In the genomic region with DNA sequence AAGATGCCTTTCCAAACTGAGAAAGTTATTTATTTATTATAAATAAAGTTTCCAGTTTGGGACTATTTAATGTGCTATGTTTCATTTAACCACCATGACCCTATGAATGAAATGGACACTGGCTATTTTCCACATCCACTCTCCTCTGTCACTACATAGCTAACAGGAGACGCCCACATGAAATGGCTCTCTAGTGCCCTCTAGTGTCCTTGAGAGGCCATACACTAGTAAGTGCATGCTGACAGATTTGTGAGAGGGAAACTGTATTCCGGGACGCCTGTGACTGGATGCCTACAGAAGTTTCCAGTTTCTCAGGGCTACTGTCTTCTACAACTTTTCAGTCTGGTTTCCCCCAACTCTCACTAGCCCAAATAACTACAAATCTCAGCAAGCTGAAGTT, we compare ENCODE assay signal across 7 mouse cellular contexts. TPM values are rescaled to one million over a fixed set of nuclear protein-coding genes. Genes with fewer than 3 reads are reported as not detected.
DNase-seq lines count a peak whose midpoint lies in the region; TF ChIP-seq lines count a peak whose summit lies in the region.

No protein-coding gene starts in this region.

- H3K27ac ChIP-seq in MEL (ENCODE audit: control insufficient read depth, low read depth, low read length), result no peak overlapping the region

- intact Hi-C loops in heart, postnatal 36 days (cut with DNase I), result no loop called here

- H3K79me2 ChIP-seq in MEL (ENCODE audit: control insufficient read depth, insufficient read depth, low read length, poor library complexity), result no peaks in the 10 kb centered on the region

- no peak overlapping the region for H3K4me3 ChIP-seq in MEL (ENCODE audit: control insufficient read depth in 1 of 2, insufficient read depth in 1 of 2, low read depth in 2 of 2, low read length in 2 of 2)

- TF ChIP-seq POLR2A in MEL (IDR thresholded peaks at IDR 0.05; ENCODE audit: control insufficient read depth in 1 of 2, insufficient read depth in 1 of 2, low read depth in 1 of 2, low read length in 2 of 2, poor library complexity in 1 of 2), result no peak

- H3K27me3 ChIP-seq in MEL (ENCODE audit: control insufficient read depth in 1 of 2, insufficient read depth in 2 of 2, low read length in 2 of 2), result no peaks in the 10 kb centered on the region

- H3K4me1 ChIP-seq in MEL (ENCODE audit: control insufficient read depth in 1 of 2, insufficient read depth in 2 of 2, low read length in 2 of 2), result no peaks in the 10 kb centered on the region

- no peaks in the 10 kb centered on the region for H3K9me3 ChIP-seq in MEL (replicated peaks; ENCODE audit: insufficient read depth, low read length)

- no peak for TF ChIP-seq EP300 in MEL (IDR thresholded peaks at IDR 0.05; ENCODE audit: low read depth in 1 of 2, low read length in 2 of 2)

- H3K36me3 ChIP-seq in MEL (ENCODE audit: control insufficient read depth in 1 of 2, insufficient read depth in 2 of 2, low read length in 2 of 2), result no peaks in the 10 kb centered on the region

- peak; percentile 43 for TF ChIP-seq RAD21 in MEL (IDR thresholded peaks at IDR 0.05; ENCODE audit: low read depth, low read length)

- DNase-seq in layer of hippocampus, adult 9-11 months, result peak; percentile 14
- no peak for DNase-seq in layer of hippocampus, adult 8-10 months (ENCODE audit: low spot score in 2 of 2)
- peak; percentile 70 for DNase-seq in MEL (ENCODE audit: low read depth, low spot score)
- DNase-seq in brain, adult 2 months (ENCODE audit: low read depth, low spot score), result peak; percentile 68
- DNase-seq in heart, postnatal 36 days, result peak; percentile 9
- peak; percentile 51 for DNase-seq in lung, postnatal 10 days
- DNase-seq in thymus, postnatal 36 days, result peak; percentile 4 to 17

- H3K9ac ChIP-seq in MEL (ENCODE audit: control insufficient read depth, low read depth, low read length, poor library complexity, severe bottlenecking), result no peak overlapping the region

- peak; percentile 45 to 74 (median 66) for TF ChIP-seq CTCF in MEL (IDR thresholded peaks at IDR 0.05 in 2 of 3, conservative IDR thresholded peaks at IDR 0.05 in 1 of 3; ENCODE audit: control insufficient read depth in 1 of 3, insufficient read depth in 1 of 3, low read depth in 2 of 3, low read length in 3 of 3, poor library complexity in 1 of 3, severe bottlenecking in 1 of 3)

TF ChIP-seq in MEL, 35 proteins besides CTCF, POLR2A, EP300 and RAD21:
- TF ChIP-seq MYC (IDR thresholded peaks at IDR 0.05; ENCODE audit: low read depth, low read length), result 0 out of 2 replicates have a peak, but pooled peaks have one; percentile 26
- TF ChIP-seq ZKSCAN1 (IDR thresholded peaks at IDR 0.05; ENCODE audit: low read depth, low read length), result no peak
- 0 out of 2 replicates have a peak, but pooled peaks have one; percentile 25 for TF ChIP-seq SMC3 (IDR thresholded peaks at IDR 0.05; ENCODE audit: low read depth, low read length)

RNA-seq across cellular contexts. Expression of a gene that starts 1.6 kb away (rescaled TPM):
- under 1 TPM in 2 of 4 experiments, not detected in 2; 0.23 to 0.34 TPM for total RNA-seq in layer of hippocampus, adult 8-10 months (2022)
- total RNA-seq in MEL (2012; rRNA removed), result not detected in 2 replicates
- polyA plus RNA-seq in MEL (2012; ENCODE audit: insufficient read depth in 1 of 2, insufficient read length in 2 of 2, low read depth in 1 of 2, low replicate concordance in 2 of 2, missing spikeins in 1 of 2), result under 1 TPM in 1 of 2 experiments, not detected in 1; 0.08 TPM
- not detected for total RNA-seq in heart, postnatal 36 days (2021)

RNA-seq across cellular contexts. Expression of a gene that starts 23.9 kb away (rescaled TPM):
- total RNA-seq in layer of hippocampus, adult 8-10 months (2022), result 100 to 1,000 TPM; 161 to 234 (median 206) TPM
- 322 and 341 TPM in 2 replicates for total RNA-seq in MEL (2012; rRNA removed)
- polyA plus RNA-seq in MEL (2012; ENCODE audit: insufficient read depth in 1 of 2, insufficient read length in 2 of 2, low read depth in 1 of 2, low replicate concordance in 2 of 2, missing spikeins in 1 of 2), result 100 to 1,000 TPM in 1 of 2 experiments, not detected in 1; 245 TPM
- total RNA-seq in heart, postnatal 36 days (2021), result 100 to 1,000 TPM; 905 to 914 TPM

RNA-seq across cellular contexts. Expression of a gene that starts 24.0 kb away (rescaled TPM):
- 10 to 100 TPM in 1 of 4 experiments, 1 to 10 TPM in 3; 7.1 to 10.1 (median 7.9) TPM for total RNA-seq in layer of hippocampus, adult 8-10 months (2022)
- 6.1 and 6.7 TPM in 2 replicates for total RNA-seq in MEL (2012; rRNA removed)
- 1 to 10 TPM in 1 of 2 experiments, not detected in 1; 8.8 TPM for polyA plus RNA-seq in MEL (2012; ENCODE audit: insufficient read depth in 1 of 2, insufficient read length in 2 of 2, low read depth in 1 of 2, low replicate concordance in 2 of 2, missing spikeins in 1 of 2)
- 1 to 10 TPM; 2.1 to 2.6 TPM for total RNA-seq in heart, postnatal 36 days (2021)

RNA-seq across cellular contexts. Expression of a gene that starts 40.5 kb away (rescaled TPM):
- 10 to 100 TPM; 12.9 to 19.4 (median 14.3) TPM for total RNA-seq in layer of hippocampus, adult 8-10 months (2022)
- total RNA-seq in MEL (2012; rRNA removed), result 9.1 and 10.5 TPM in 2 replicates
- polyA plus RNA-seq in MEL (2012; ENCODE audit: insufficient read depth in 1 of 2, insufficient read length in 2 of 2, low read depth in 1 of 2, low replicate concordance in 2 of 2, missing spikeins in 1 of 2), result 10 to 100 TPM in 1 of 2 experiments, not detected in 1; 14.5 TPM
- 1 to 10 TPM; 9.2 to 9.9 TPM for total RNA-seq in heart, postnatal 36 days (2021)

RNA-seq across cellular contexts. Expression of a gene that starts 43.8 kb away (rescaled TPM):
- not detected for total RNA-seq in layer of hippocampus, adult 8-10 months (2022)
- not detected in 2 replicates for total RNA-seq in MEL (2012; rRNA removed)
- not detected for polyA plus RNA-seq in MEL (2012; ENCODE audit: insufficient read depth in 1 of 2, insufficient read length in 2 of 2, low read depth in 1 of 2, low replicate concordance in 2 of 2, missing spikeins in 1 of 2)
- total RNA-seq in heart, postnatal 36 days (2021), result not detected

Comparison
In these comparisons a context has a peak if more than half of its experiments do, and no peak if none do; other contexts are left out.
1. DNase-seq: peak in layer of hippocampus, adult 9-11 months (single experiment), MEL (single experiment), brain, adult 2 months (single experiment), heart, postnatal 36 days (2 of 2), lung, postnatal 10 days (single experiment) and thymus, postnatal 36 days (2 of 2); none in layer of hippocampus, adult 8-10 months (0 of 2).